Mouse (Mus musculus) lung, adult 2 months (tissue): Measurements from ENCODE around the gene Prg2.

Experiments
- CTCF ChIP-seq: fragments of 200-500 bp; IDR thresholded peaks from 2 replicates; pipeline ENCODE4 v1.5.1; 2011; ENCODE audit warnings: mild to moderate bottlenecking, low read length, control low read depth; ENCODE audit not compliant: insufficient read depth
- POLR2A ChIP-seq: fragments of 200-500 bp; IDR thresholded peaks from 2 replicates; pipeline ENCODE4 v1.6.1; 2011; ENCODE audit warnings: low read depth, mild to moderate bottlenecking, control low read depth, low read length, borderline replicate concordance; ENCODE audit errors: extremely low read depth

DNA sequence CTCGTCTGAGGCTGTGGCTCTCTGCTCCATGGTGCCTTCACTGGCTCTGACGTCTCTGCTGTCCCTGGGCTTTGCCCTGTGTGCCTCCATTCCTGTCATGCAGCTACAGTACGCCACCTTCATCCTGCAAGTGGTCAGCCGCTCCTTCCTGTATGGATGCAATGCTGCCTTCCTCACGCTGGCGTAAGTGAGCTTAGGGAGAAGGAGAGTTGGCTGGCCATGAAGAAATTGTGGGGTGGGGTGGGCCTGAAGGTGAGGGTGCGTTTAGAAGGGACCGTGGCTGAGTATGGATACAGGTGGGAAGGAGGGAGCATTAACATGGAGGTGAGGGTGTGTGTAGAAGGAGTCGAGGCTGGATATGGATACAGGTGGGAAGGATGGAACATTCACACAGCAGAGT lies 24.8 kb upstream of the Prg2 start:
- TF ChIP-seq CTCF: no peak
- no peak for TF ChIP-seq POLR2A
